Mouse (Mus musculus): ENCODE data around the gene Nufip2.

GRCm38 (mm10) chr11:77784894-77785293 lies 98.9 kb downstream of the Nufip2 start:
- TF ChIP-seq CTCF (conservative IDR thresholded peaks at IDR 0.05; ENCODE audit: low read length), result no peak
- no peak for TF ChIP-seq NANOG (IDR thresholded peaks at IDR 0.05; ENCODE audit: borderline replicate concordance, low read length)
- TF ChIP-seq POU5F1 (IDR thresholded peaks at IDR 0.05; ENCODE audit: borderline replicate concordance, low read length), result no peak
